ENCODE assay signal across 8 mouse cellular contexts in genomic region chr4:155654183-155654455, GRCm38 (mm10). TPM values are rescaled to one million over a fixed set of nuclear protein-coding genes. Genes with fewer than 3 reads are reported as not detected.
DNase-seq lines count a peak whose midpoint lies in the region; ATAC-seq and TF ChIP-seq lines count a peak whose summit lies in the region.

No protein-coding gene starts in this region.

- 2% methylated on average over 6 of the region's 6 CpGs for WGBS in heart, embryonic 16.5 days
- 2% methylated on average over 6 of the region's 6 CpGs for WGBS in embryonic facial prominence, embryonic 10.5 days
- WGBS in hindbrain, postnatal 0 days, result 14% methylated on average over 6 of the region's 6 CpGs
- 3% methylated on average over 6 of the region's 6 CpGs for WGBS in midbrain, embryonic 16.5 days

- no peak for TF ChIP-seq CTCF in hindbrain, postnatal 0 days (IDR thresholded peaks at IDR 0.05; ENCODE audit: low read depth)

- peak overlapping the region; percentile 81 for H3K9ac ChIP-seq in heart, embryonic 16.5 days (ENCODE audit: low read length)
- 0 out of 2 replicates have a peak overlapping the region, but pooled peaks have one; percentile 13 for H3K9ac ChIP-seq in hindbrain, postnatal 0 days (replicated peaks; ENCODE audit: low read length)
- no peak overlapping the region for H3K9ac ChIP-seq in midbrain, embryonic 16.5 days (ENCODE audit: low read depth, low read length)

- peak overlapping the region; percentile 79 for H3K27ac ChIP-seq in heart, embryonic 16.5 days (ENCODE audit: low read length)
- peak overlapping the region; percentile 58; the same call in 1 of the 2 replicates for H3K27ac ChIP-seq in embryonic facial prominence, embryonic 10.5 days (replicated peaks)
- no peak overlapping the region for H3K27ac ChIP-seq in hindbrain, postnatal 0 days
- no peak overlapping the region for H3K27ac ChIP-seq in midbrain, embryonic 16.5 days (ENCODE audit: low read length)

- H3K4me3 ChIP-seq in heart, embryonic 16.5 days (ENCODE audit: low read length), result peak overlapping the region; percentile 61
- H3K4me3 ChIP-seq in embryonic facial prominence, embryonic 10.5 days, result peak overlapping the region; percentile 61
- peak overlapping the region; percentile 23 for H3K4me3 ChIP-seq in hindbrain, postnatal 0 days (ENCODE audit: low read length)
- H3K4me3 ChIP-seq in midbrain, embryonic 16.5 days (ENCODE audit: low read depth, low read length), result no peak overlapping the region

- no peak for DNase-seq in heart, adult 11 months
- no peak for DNase-seq in embryonic facial prominence, embryonic 10.5 days (ENCODE audit: low spot score)
- peak; percentile 9 for DNase-seq in hindbrain, postnatal 0 days (ENCODE audit: low spot score)
- DNase-seq in yolk sac, embryonic 10.5 days (ENCODE audit: low spot score), result no peak
- DNase-seq in left cerebral cortex, adult 8-10 months (ENCODE audit: low spot score in 2 of 2), result no peak
- no peak for DNase-seq in spleen, adult 12 weeks (ENCODE audit: low spot score)

- peaks cover 36% of the 10 kb centered on the region for H3K4me1 ChIP-seq in heart, embryonic 16.5 days (ENCODE audit: control insufficient read depth, insufficient read depth, low read length)
- peaks cover 44% of the 10 kb centered on the region for H3K4me1 ChIP-seq in embryonic facial prominence, embryonic 10.5 days
- H3K4me1 ChIP-seq in hindbrain, postnatal 0 days (ENCODE audit: insufficient read depth, low read length), result peaks cover 10% of the 10 kb centered on the region; the same call in 1 of the 2 replicates
- H3K4me1 ChIP-seq in midbrain, embryonic 16.5 days (ENCODE audit: control insufficient read depth, insufficient read depth, low read length), result peaks cover 22% of the 10 kb centered on the region; the same call in 1 of the 2 replicates

- ATAC-seq in heart, embryonic 16.5 days (replicated peaks; ENCODE audit: extremely low read depth, insufficient read depth, low FRiP score), result no peak
- ATAC-seq in hindbrain, postnatal 0 days, result no peak
- no peak for ATAC-seq in midbrain, embryonic 16.5 days

- H3K27me3 ChIP-seq in heart, embryonic 16.5 days (ENCODE audit: control insufficient read depth, insufficient read depth, low read length), result peaks cover 23% of the 10 kb centered on the region
- peaks cover 72% of the 10 kb centered on the region for H3K27me3 ChIP-seq in embryonic facial prominence, embryonic 10.5 days (replicated peaks; ENCODE audit: low read depth, poor library complexity, severe bottlenecking)
- H3K27me3 ChIP-seq in hindbrain, postnatal 0 days (ENCODE audit: insufficient read depth, low read length), result peaks cover 17% of the 10 kb centered on the region; the same call in 1 of the 2 replicates
- peaks cover 54% of the 10 kb centered on the region for H3K27me3 ChIP-seq in midbrain, embryonic 16.5 days (ENCODE audit: control insufficient read depth, insufficient read depth, low read depth, low read length)

- peaks cover 18% of the 10 kb centered on the region for H3K36me3 ChIP-seq in heart, embryonic 16.5 days (ENCODE audit: control insufficient read depth, insufficient read depth)
- H3K36me3 ChIP-seq in embryonic facial prominence, embryonic 10.5 days (replicated peaks), result peaks cover 56% of the 10 kb centered on the region
- H3K36me3 ChIP-seq in hindbrain, postnatal 0 days (ENCODE audit: insufficient read depth, low read length), result peaks cover 36% of the 10 kb centered on the region
- H3K36me3 ChIP-seq in midbrain, embryonic 16.5 days (ENCODE audit: control insufficient read depth, insufficient read depth, low read length), result peaks cover 38% of the 10 kb centered on the region

- no peaks in the 10 kb centered on the region for H3K9me3 ChIP-seq in heart, embryonic 16.5 days (replicated peaks; ENCODE audit: control insufficient read depth, low read length)
- no peaks in the 10 kb centered on the region for H3K9me3 ChIP-seq in embryonic facial prominence, embryonic 10.5 days
- H3K9me3 ChIP-seq in hindbrain, postnatal 0 days (ENCODE audit: low read length), result no peaks in the 10 kb centered on the region
- no peaks in the 10 kb centered on the region for H3K9me3 ChIP-seq in midbrain, embryonic 16.5 days (replicated peaks; ENCODE audit: control insufficient read depth, low read length, poor library complexity, severe bottlenecking)

- peak overlapping the region; percentile 88 for H3K4me2 ChIP-seq in heart, embryonic 16.5 days (ENCODE audit: low read depth, low read length)
- H3K4me2 ChIP-seq in hindbrain, postnatal 0 days (ENCODE audit: low read depth, low read length), result peak overlapping the region; percentile 72
- peak overlapping the region; percentile 30 for H3K4me2 ChIP-seq in midbrain, embryonic 16.5 days (ENCODE audit: low read length)

RNA-seq across cellular contexts. Expression of gene Mmp23, which starts 0.9 kb away (rescaled TPM):
- 56.6 and 63.4 TPM in 2 replicates for polyA plus RNA-seq in heart, embryonic 16.5 days (2015; fragmentation: Nextera tagmentation; extraction: Ambion mirVana)
- polyA plus RNA-seq in embryonic facial prominence, embryonic 10.5 days (2016; fragmentation: Nextera tagmentation; extraction: Ambion mirVana), result 5.8 and 7.4 TPM in 2 replicates
- total RNA-seq in hindbrain, postnatal 0 days (2014; rRNA removed), result 6.1 and 13.5 TPM in 2 replicates
- 4.2 and 5.7 TPM in 2 replicates for polyA plus RNA-seq in hindbrain, postnatal 0 days (2015; fragmentation: Nextera tagmentation; extraction: Ambion mirVana)
- 3.1 and 4.6 TPM in 2 replicates for polyA plus RNA-seq in midbrain, embryonic 16.5 days (2015; fragmentation: Nextera tagmentation; extraction: Ambion mirVana)
- 1 to 10 TPM in 3 of 4 experiments, under 1 TPM in 1; 0.99 to 2.8 (median 2.1) TPM for total RNA-seq in left cerebral cortex, adult 8-10 months (2022)

RNA-seq across cellular contexts. Expression of gene Gm10563, which starts 8.9 kb away (rescaled TPM):
- polyA plus RNA-seq in heart, embryonic 16.5 days (2015; fragmentation: Nextera tagmentation; extraction: Ambion mirVana), result not detected in 2 replicates
- not detected in 2 replicates for polyA plus RNA-seq in embryonic facial prominence, embryonic 10.5 days (2016; fragmentation: Nextera tagmentation; extraction: Ambion mirVana)
- not detected in 2 replicates for total RNA-seq in hindbrain, postnatal 0 days (2014; rRNA removed)
- not detected in 2 replicates for polyA plus RNA-seq in hindbrain, postnatal 0 days (2015; fragmentation: Nextera tagmentation; extraction: Ambion mirVana)
- polyA plus RNA-seq in midbrain, embryonic 16.5 days (2015; fragmentation: Nextera tagmentation; extraction: Ambion mirVana), result not detected in 2 replicates
- total RNA-seq in left cerebral cortex, adult 8-10 months (2022), result not detected

RNA-seq across cellular contexts. Expression of gene Mib2, which starts 14.9 kb away (rescaled TPM):
- polyA plus RNA-seq in heart, embryonic 16.5 days (2015; fragmentation: Nextera tagmentation; extraction: Ambion mirVana), result 18.2 and 19.6 TPM in 2 replicates
- polyA plus RNA-seq in embryonic facial prominence, embryonic 10.5 days (2016; fragmentation: Nextera tagmentation; extraction: Ambion mirVana), result 19.3 and 20.0 TPM in 2 replicates
- total RNA-seq in hindbrain, postnatal 0 days (2014; rRNA removed), result 109 and 127 TPM in 2 replicates
- polyA plus RNA-seq in hindbrain, postnatal 0 days (2015; fragmentation: Nextera tagmentation; extraction: Ambion mirVana), result 40.6 and 44.1 TPM in 2 replicates
- 57.3 and 60.9 TPM in 2 replicates for polyA plus RNA-seq in midbrain, embryonic 16.5 days (2015; fragmentation: Nextera tagmentation; extraction: Ambion mirVana)
- 100 to 1,000 TPM; 108 to 124 (median 117) TPM for total RNA-seq in left cerebral cortex, adult 8-10 months (2022)

RNA-seq across cellular contexts. Expression of gene Cdk11b, which starts 29.5 kb away (rescaled TPM):
- 38.3 and 44.8 TPM in 2 replicates for polyA plus RNA-seq in heart, embryonic 16.5 days (2015; fragmentation: Nextera tagmentation; extraction: Ambion mirVana)
- polyA plus RNA-seq in embryonic facial prominence, embryonic 10.5 days (2016; fragmentation: Nextera tagmentation; extraction: Ambion mirVana), result 77.7 and 79.9 TPM in 2 replicates
- total RNA-seq in hindbrain, postnatal 0 days (2014; rRNA removed), result 16.5 and 21.4 TPM in 2 replicates
- polyA plus RNA-seq in hindbrain, postnatal 0 days (2015; fragmentation: Nextera tagmentation; extraction: Ambion mirVana), result 65.5 and 74.3 TPM in 2 replicates
- polyA plus RNA-seq in midbrain, embryonic 16.5 days (2015; fragmentation: Nextera tagmentation; extraction: Ambion mirVana), result 57.2 and 58.9 TPM in 2 replicates
- 10 to 100 TPM; 40.1 to 55.0 (median 47.1) TPM for total RNA-seq in left cerebral cortex, adult 8-10 months (2022)

RNA-seq across cellular contexts. Expression of gene Fndc10, which starts 40.0 kb away (rescaled TPM):
- polyA plus RNA-seq in heart, embryonic 16.5 days (2015; fragmentation: Nextera tagmentation; extraction: Ambion mirVana), result 1.1 and 1.4 TPM in 2 replicates
- 1.5 and 1.8 TPM in 2 replicates for polyA plus RNA-seq in embryonic facial prominence, embryonic 10.5 days (2016; fragmentation: Nextera tagmentation; extraction: Ambion mirVana)
- total RNA-seq in hindbrain, postnatal 0 days (2014; rRNA removed), result 50.5 and 52.0 TPM in 2 replicates
- 26.0 and 26.5 TPM in 2 replicates for polyA plus RNA-seq in hindbrain, postnatal 0 days (2015; fragmentation: Nextera tagmentation; extraction: Ambion mirVana)
- 11.4 and 12.2 TPM in 2 replicates for polyA plus RNA-seq in midbrain, embryonic 16.5 days (2015; fragmentation: Nextera tagmentation; extraction: Ambion mirVana)
- 10 to 100 TPM; 31.6 to 37.7 (median 34.7) TPM for total RNA-seq in left cerebral cortex, adult 8-10 months (2022)

Comparison
In these comparisons a context has a peak if more than half of its experiments do, and no peak if none do; other contexts are left out.
1. H3K27ac ChIP-seq: peak in heart, embryonic 16.5 days (single experiment) and embryonic facial prominence, embryonic 10.5 days (single experiment); none in hindbrain, postnatal 0 days (single experiment) and midbrain, embryonic 16.5 days (single experiment).
2. H3K4me2 ChIP-seq: peak in every context shown above with its lines; median percentile 88 in heart, embryonic 16.5 days; 72 in hindbrain, postnatal 0 days; 30 in midbrain, embryonic 16.5 days.